Mouse (Mus musculus): ENCODE measurements at regions not wholly inside any gene's neighbourhood (a gene's known extent, or its start where the extent isn't known, plus 50 kb on each side); places are given as distances from the start of the nearest gene placed in this dataset.

DNA sequence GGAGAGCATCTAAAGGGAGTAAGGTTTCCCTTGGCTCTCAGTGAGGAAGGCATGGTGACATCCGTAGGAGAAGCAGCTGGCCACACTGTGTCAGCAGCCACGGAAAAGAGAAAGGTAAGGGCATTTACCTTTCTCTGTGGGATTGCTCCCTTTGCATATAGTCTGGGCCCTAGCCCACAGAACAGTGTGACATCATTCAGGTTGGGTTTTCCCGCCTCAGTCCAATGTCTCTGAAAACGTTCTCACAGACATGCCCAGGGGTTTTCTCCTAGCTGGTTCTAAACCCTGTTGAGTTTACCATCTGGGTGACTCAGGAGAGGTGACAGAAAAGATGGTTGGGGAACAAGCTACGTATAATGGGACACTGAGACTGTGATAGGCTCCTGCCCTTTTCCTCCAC, 55.9 kb upstream of the Mylip start:
- in situ Hi-C loops (cut with MboI; ENCODE audit: low sequenced_read_pairs in 2 of 2, unreplicated experiment in 2 of 2) = no loop called here
- Histone ChIP-seq H3K36me3 (ENCODE audit: control insufficient read depth, insufficient read depth, low read length, poor library complexity, severe bottlenecking) (no peaks in the 10 kb centered on the region), H3K4me1 (ENCODE audit: control insufficient read depth in 2 of 2, insufficient read depth in 2 of 2, low read length in 2 of 2, poor library complexity in 1 of 2) (no peaks in the 10 kb centered on the region; a peak in 1 of 4 replicates), H3K4me3 (ENCODE audit: insufficient read depth in 1 of 2, low read depth in 1 of 2, low read length in 2 of 2, poor library complexity in 1 of 2, severe bottlenecking in 1 of 2) (no peak overlapping the region), H3K9me3 (ENCODE audit: control insufficient read depth, insufficient read depth, low read depth, low read length) (no peaks in the 10 kb centered on the region), H3K9ac (ENCODE audit: insufficient read depth, low read depth, low read length, poor library complexity, severe bottlenecking) (no peak overlapping the region), H3K27ac (ENCODE audit: insufficient read depth, low read depth, low read length, poor library complexity, severe bottlenecking) (no peak overlapping the region)
- TF ChIP-seq HCFC1 (IDR thresholded peaks at IDR 0.05; ENCODE audit: borderline replicate concordance, insufficient read depth, low read length) = no peak
- no peak for TF ChIP-seq ZC3H11A (IDR thresholded peaks at IDR 0.05; ENCODE audit: borderline replicate concordance, low read depth, low read length)
- DNase-seq (ENCODE audit: low read depth, low spot score) = no peak

All from ES-E14 (cell line).